Mouse (Mus musculus) forebrain, embryonic 12.5 days (tissue): ENCODE data around the gene Prss22. TPM values are rescaled to one million over a fixed set of nuclear protein-coding genes. Genes with fewer than 3 reads are reported as not detected.
"Not testable (repeated sequence)": the region's sequence is repeated elsewhere in the genome, so short reads cannot be mapped to it uniquely, and the experiment has no call there.

Experiments used
- ATAC-seq: fragments of 200-750 bp; cut with Nextera tagmentation; 2 replicates; pipeline ENCODE4 v1.8.0; 2017; ENCODE audit warnings: moderate TSS enrichment; ENCODE audit not compliant: low FRiP score
- H3K27ac ChIP-seq: fragments of 300-500 bp; sonication (generic); 2 replicates; pipeline ENCODE4 v1.5.1; 2016; ENCODE audit warnings: mild to moderate bottlenecking
- H3K27me3 ChIP-seq: fragments of 300-500 bp; sonication (generic); 2 replicates; pipeline ENCODE4 v1.6.1; 2016; ENCODE audit warnings: mild to moderate bottlenecking
- H3K36me3 ChIP-seq: fragments of 300-500 bp; sonication (generic); replicated peaks from 2 replicates; pipeline ENCODE4 v1.6.1; 2016; ENCODE audit warnings: mild to moderate bottlenecking
- H3K4me1 ChIP-seq: fragments of 300-500 bp; sonication (generic); 2 replicates; pipeline ENCODE4 v1.6.1; 2016
- H3K4me2 ChIP-seq: fragments of 300-500 bp; sonication (generic); 2 replicates; pipeline ENCODE4 v1.6.1; 2016; ENCODE audit warnings: mild to moderate bottlenecking, moderate library complexity
- H3K4me3 ChIP-seq: fragments of 300-500 bp; sonication (generic); replicated peaks from 2 replicates; pipeline ENCODE4 v1.5.1; 2016; ENCODE audit warnings: mild to moderate bottlenecking
- H3K9ac ChIP-seq: fragments of 300-500 bp; sonication (generic); 2 replicates; pipeline ENCODE4 v1.6.1; 2016; ENCODE audit warnings: mild to moderate bottlenecking
- H3K9me3 ChIP-seq: fragments of 300-500 bp; sonication (generic); 2 replicates; pipeline ENCODE4 v1.6.1; 2016
- WGBS: fragments of 180-500 bp; shearing (Covaris S2); methylation state at CpG from one replicate; pipeline ENCODE4 v1.1.7; 2016; 5-methylcytosine and 5-hydroxymethylcytosine counted together
- microRNA-seq: library from miRNA; unstranded; fragments of <30 nt; microRNA quantifications from one replicate; pipeline ENCODE4, GENCODE M21; 2017
- polyA plus RNA-seq: library from polyadenylated mRNA; unstranded; fragments of >200 nt; fragmentation: Nextera tagmentation; extraction: Ambion mirVana; gene quantifications from 2 replicates; pipeline ENCODE4 v1.2.1, GENCODE M21; 2016

Gene Prss22
- polyA plus RNA-seq, 1 experiment from 2014 or later: 0.33 TPM

DNA sequence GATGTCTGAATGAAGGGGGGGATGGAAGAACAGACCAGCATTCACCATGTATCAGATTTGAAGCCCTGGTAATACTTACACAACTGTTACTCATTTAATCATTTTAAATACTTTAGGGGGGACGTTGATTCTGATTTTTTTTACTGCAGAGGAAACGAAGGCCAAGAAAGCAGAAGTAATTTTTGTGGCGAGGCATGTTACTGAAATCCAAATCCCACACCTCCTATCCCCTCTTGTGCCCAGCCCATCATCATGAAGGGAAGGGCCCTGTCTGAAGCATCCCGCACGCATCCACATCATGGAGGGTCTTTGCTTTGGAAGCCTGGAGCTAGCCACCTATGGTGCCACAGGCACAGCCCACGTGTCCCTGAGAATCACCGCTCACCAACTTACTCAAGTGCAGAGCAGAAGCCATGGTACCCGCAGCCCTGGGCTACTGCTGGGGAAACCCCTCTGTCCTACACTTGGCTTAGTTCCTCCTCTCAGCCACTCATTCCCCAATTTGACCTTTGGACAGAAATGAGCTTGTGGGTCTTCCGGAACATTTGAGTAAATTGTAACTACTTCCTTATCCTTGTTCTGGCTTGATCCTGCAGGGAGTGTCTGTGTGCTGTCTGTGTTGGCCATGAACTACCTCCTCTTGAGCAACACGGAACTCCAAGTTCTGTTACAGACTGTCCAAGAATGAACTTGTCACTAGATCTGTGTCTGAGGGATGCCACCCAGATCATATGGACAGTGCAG, 31.1 kb downstream of the Prss22 start:
- no peak overlapping the region for H3K4me2 ChIP-seq
- no peaks in the 10 kb centered on the region for H3K27me3 ChIP-seq
- no peak overlapping the region for H3K4me3 ChIP-seq
- H3K9me3 ChIP-seq: no peaks in the 10 kb centered on the region
- WGBS: 87% methylated on average over 10 of the region's 10 CpGs
- H3K9ac ChIP-seq: no peak overlapping the region
- no peak for ATAC-seq
- H3K27ac ChIP-seq: no peak overlapping the region
- H3K4me1 ChIP-seq: peaks cover 6% of the 10 kb centered on the region
- no peaks in the 10 kb centered on the region for H3K36me3 ChIP-seq

DNA sequence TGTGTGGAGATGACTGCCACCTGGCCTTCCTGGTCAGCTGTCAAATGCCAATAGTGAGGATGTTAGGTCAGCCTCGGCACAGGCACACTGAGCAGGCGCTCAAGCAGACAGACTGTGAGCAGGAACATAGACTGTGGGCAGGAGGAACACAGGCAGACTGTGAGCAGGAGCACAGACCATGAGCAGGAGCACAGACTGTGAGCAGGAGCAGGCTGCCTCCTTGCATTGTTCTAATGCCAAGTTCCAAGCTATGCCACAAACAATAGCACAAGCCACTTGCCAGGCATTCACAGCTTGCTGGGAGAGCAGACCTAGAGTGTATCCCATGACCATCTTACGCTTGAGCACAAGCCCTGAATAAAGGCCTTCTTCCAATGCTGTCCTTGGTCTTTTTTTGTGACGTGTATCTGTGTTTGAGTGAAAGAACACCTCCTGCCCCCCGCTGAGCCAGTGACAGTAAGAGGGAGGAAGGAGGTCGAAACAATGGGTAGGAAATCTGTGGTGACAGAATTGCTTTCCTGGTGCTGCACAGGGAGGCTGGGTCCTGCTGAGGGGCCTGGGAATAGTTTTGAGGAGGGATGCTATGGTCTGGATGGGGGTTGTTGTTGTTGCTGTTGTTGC, 32.0 kb downstream of the Prss22 start:
- H3K36me3 ChIP-seq: no peaks in the 10 kb centered on the region
- H3K27me3 ChIP-seq: no peaks in the 10 kb centered on the region
- H3K4me3 ChIP-seq: no peak overlapping the region
- H3K4me1 ChIP-seq: peaks cover 6% of the 10 kb centered on the region
- H3K27ac ChIP-seq: no peak overlapping the region
- no peak overlapping the region for H3K9ac ChIP-seq
- WGBS: 36% methylated on average over 6 of the region's 6 CpGs
- no peaks in the 10 kb centered on the region for H3K9me3 ChIP-seq
- ATAC-seq: no peak
- no peak overlapping the region for H3K4me2 ChIP-seq

- Histone ChIP-seq H3K27me3 (no peaks in the 10 kb centered on the region), H3K9me3 (no peaks in the 10 kb centered on the region), H3K36me3 (no peaks in the 10 kb centered on the region), H3K4me3 (no peak overlapping the region), H3K27ac (no peak overlapping the region), H3K4me1 (peaks cover 6% of the 10 kb centered on the region), H3K4me2 (no peak overlapping the region), H3K9ac (no peak overlapping the region)
- no peak for ATAC-seq
- 28% methylated on average over 4 of the region's 4 CpGs for whole genome bisulfite sequencing
Measured at GRCm38 (mm10) chr17:23961573-23962122, 36.3 kb downstream of the Prss22 start.

- Histone ChIP-seq H3K4me2 (no peak overlapping the region), H3K36me3 (no peaks in the 10 kb centered on the region), H3K9ac (no peak overlapping the region), H3K27ac (no peak overlapping the region; the same call in 1 of the 2 replicates), H3K27me3 (no peaks in the 10 kb centered on the region), H3K9me3 (no peaks in the 10 kb centered on the region), H3K4me1 (no peaks in the 10 kb centered on the region), H3K4me3 (no peak overlapping the region)
- 39% methylated on average over 3 of the region's 3 CpGs for WGBS
- peak; percentile 94 for ATAC-seq
Measured at GRCm38 (mm10) chr17:23960084-23960738, 37.7 kb downstream of the Prss22 start.

DNA sequence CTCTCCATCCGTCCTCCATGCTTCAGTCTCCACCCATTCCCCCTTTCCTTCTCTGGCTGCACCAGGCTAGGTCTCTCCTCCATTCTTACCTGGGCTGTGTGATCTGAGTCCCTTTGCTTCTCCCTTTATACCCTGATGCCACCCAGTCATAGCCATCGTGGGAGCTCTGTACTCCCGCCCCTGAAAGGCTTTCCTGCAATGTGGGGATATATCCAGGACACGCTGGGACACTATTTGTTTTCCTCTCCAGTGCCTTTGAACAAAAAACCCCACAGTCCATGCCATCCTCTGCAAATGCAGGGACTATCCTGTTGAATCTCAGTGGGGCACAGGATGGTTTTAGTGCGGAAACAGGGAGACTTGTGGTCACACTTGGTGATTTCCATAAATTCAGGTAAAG, 42.7 kb downstream of the Prss22 start, which contains the start of gene Sbpl:
Sbpl (minus strand) TSS at position 101 of the 400 bp plus-strand sequence.
- no peaks in the 10 kb centered on the region for H3K27me3 ChIP-seq
- no peak within 1 kb of the TSS for H3K4me2 ChIP-seq
- no peaks in the 10 kb centered on the region for H3K9me3 ChIP-seq
- H3K9ac ChIP-seq: no peak within 1 kb of the TSS
- H3K4me1 ChIP-seq: no peaks in the 10 kb centered on the region
- H3K36me3 ChIP-seq: no peaks in the 10 kb centered on the region
- ATAC-seq: no peak
- H3K27ac ChIP-seq: no peak within 1 kb of the TSS
- 74% methylated on average over 5 of the region's 5 CpGs for WGBS
- no peak within 1 kb of the TSS for H3K4me3 ChIP-seq

DNA sequence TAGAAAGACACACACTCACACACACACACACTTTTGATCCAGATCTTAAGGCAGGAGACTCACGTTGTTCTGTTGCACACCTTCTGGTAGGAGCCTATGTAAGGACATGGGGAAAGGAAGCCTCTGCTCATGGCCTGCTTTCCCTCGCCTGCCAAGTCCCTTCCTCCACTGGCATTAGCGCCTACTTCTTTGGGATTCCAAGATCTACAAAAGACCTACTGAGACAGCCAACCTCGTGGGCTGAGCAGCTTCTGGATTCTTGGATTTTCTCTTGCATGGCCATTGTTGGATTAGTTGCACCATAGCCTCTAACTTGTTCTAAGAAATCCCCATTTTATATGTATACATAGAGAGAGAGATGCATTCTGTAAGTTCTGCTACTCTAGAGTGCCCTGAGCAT, 47.1 kb downstream of the Prss22 start:
- 72% methylated on average over 4 of the region's 4 CpGs for WGBS
- not testable (repeated sequence) for H3K27ac ChIP-seq, H3K27me3 ChIP-seq, ATAC-seq, H3K4me2 ChIP-seq, H3K4me3 ChIP-seq, H3K9me3 ChIP-seq, H3K4me1 ChIP-seq, H3K36me3 ChIP-seq, H3K9ac ChIP-seq

DNA sequence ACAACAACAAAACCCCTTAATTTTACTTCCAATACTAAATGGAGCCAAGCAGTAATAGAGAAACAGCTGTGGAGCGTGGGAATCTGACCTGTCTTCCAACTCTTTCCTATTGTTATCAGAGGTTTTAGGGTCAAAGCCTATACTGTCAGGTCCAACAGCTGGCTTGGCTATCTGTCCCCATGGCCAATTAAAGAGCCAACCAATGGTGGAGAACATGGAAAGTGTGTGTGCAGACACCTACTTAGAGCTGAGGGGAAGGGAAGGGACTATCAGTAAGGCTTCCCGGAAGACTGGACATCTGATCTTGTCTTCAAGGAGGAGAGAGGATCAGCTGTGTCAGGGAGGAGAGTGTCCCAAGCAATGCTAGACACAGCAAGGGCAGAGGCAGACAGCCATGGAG, 48.8 kb downstream of the Prss22 start:
- no peak for ATAC-seq
- H3K9me3 ChIP-seq: no peaks in the 10 kb centered on the region
- H3K27ac ChIP-seq: no peak overlapping the region
- no peak overlapping the region for H3K9ac ChIP-seq
- H3K4me1 ChIP-seq: no peaks in the 10 kb centered on the region
- H3K27me3 ChIP-seq: no peaks in the 10 kb centered on the region
- no peaks in the 10 kb centered on the region for H3K36me3 ChIP-seq
- H3K4me3 ChIP-seq: no peak overlapping the region
- no peak overlapping the region for H3K4me2 ChIP-seq
- 80% methylated on average over 2 of the region's 2 CpGs for WGBS

DNA sequence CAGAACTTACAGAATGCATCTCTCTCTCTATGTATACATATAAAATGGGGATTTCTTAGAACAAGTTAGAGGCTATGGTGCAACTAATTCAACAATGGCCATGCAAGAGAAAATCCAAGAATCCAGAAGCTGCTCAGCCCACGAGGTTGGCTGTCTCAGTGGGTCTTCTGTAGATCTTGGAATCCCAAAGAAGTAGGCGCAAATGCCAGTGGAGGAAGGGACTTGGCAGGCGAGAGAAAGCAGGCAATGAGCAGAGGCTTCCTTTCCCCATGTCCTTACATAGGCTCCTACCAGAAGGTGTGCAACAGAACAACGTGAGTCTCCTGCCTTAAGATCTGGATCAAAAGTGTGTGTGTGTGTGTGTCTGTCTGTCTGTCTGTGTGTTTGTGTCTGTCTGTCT, 50.4 kb downstream of the Prss22 start:
- H3K36me3 ChIP-seq, H3K9me3 ChIP-seq, H3K4me2 ChIP-seq, H3K9ac ChIP-seq, H3K4me3 ChIP-seq, ATAC-seq, H3K27ac ChIP-seq, H3K27me3 ChIP-seq, H3K4me1 ChIP-seq: not testable (repeated sequence)
- 75% methylated on average over 4 of the region's 4 CpGs for WGBS

Small RNA genes within 50 kb of the gene (microRNA-seq; reads per million reads assigned to microRNA genes)
- gene Gm27700: not detected

Other genes starting within 250 kb of the Prss22 start
- gene Flywch1, start 226.5 kb downstream of the Prss22 start, polyA plus RNA-seq: 173 and 179 TPM in 2 replicates
- gene Flywch2, start 212.0 kb downstream of the Prss22 start, polyA plus RNA-seq: 32.7 and 33.5 TPM in 2 replicates
- 660 and 697 TPM in 2 replicates for gene Srrm2, start 207.6 kb downstream of the Prss22 start, polyA plus RNA-seq
- 1,039 and 1,118 TPM in 2 replicates for gene Elob, start 169.0 kb downstream of the Prss22 start, polyA plus RNA-seq
- gene Prss33, start 162.0 kb downstream of the Prss22 start, polyA plus RNA-seq: 0.14 TPM in 1 of 2 replicates, not detected in the other
- not detected in 2 replicates for gene Prss32, start 154.2 kb downstream of the Prss22 start, polyA plus RNA-seq
- 1.3 and 3.0 TPM in 2 replicates for gene Prss41, start 153.9 kb downstream of the Prss22 start, polyA plus RNA-seq
- gene Prss21, start 130.0 kb downstream of the Prss22 start, polyA plus RNA-seq: not detected in 2 replicates
- gene Dcpp1, start 117.2 kb downstream of the Prss22 start, polyA plus RNA-seq: not detected in 2 replicates
- not detected in 2 replicates for gene Dcpp2, start 117.2 kb downstream of the Prss22 start, polyA plus RNA-seq
- not detected in 2 replicates for gene Dcpp3, start 80.6 kb downstream of the Prss22 start, polyA plus RNA-seq
- gene Sbp, start 56.4 kb downstream of the Prss22 start, polyA plus RNA-seq: not detected in 2 replicates
- gene Sbpl, start 42.8 kb downstream of the Prss22 start, polyA plus RNA-seq: not detected in 2 replicates
- not detected in 2 replicates for gene Prss30, start 17.5 kb downstream of the Prss22 start, polyA plus RNA-seq
- gene Prss27, start 40.0 kb upstream of the Prss22 start, polyA plus RNA-seq: 0.26 and 0.31 TPM in 2 replicates
- 91.7 and 92.2 TPM in 2 replicates for gene Kctd5, start 75.4 kb upstream of the Prss22 start, polyA plus RNA-seq
- 51.1 and 59.2 TPM in 2 replicates for gene Pdpk1, start 152.8 kb upstream of the Prss22 start, polyA plus RNA-seq
- gene Amdhd2, start 165.7 kb upstream of the Prss22 start, polyA plus RNA-seq: 31.1 and 32.6 TPM in 2 replicates
- 461 and 463 TPM in 2 replicates for gene Atp6v0c, start 171.6 kb upstream of the Prss22 start, polyA plus RNA-seq
- 8.5 and 10.8 TPM in 2 replicates for gene Tbc1d24, start 207.5 kb upstream of the Prss22 start, polyA plus RNA-seq
- gene Ntn3, start 211.4 kb upstream of the Prss22 start, polyA plus RNA-seq: 4.3 and 5.2 TPM in 2 replicates
- 15.3 and 16.7 TPM in 2 replicates for gene Tedc2, start 222.8 kb upstream of the Prss22 start, polyA plus RNA-seq